Mouse (Mus musculus): ENCODE measurements around the gene Rasgef1c.

- TF ChIP-seq CTCF (IDR thresholded peaks at IDR 0.05; ENCODE audit: low read depth) (no peak), EP300 (IDR thresholded peaks at IDR 0.05; ENCODE audit: low read depth) (no peak)
These were observed 101.2 kb downstream of the Rasgef1c start for GRCm38 (mm10) chr11:50002853-50003252.

Measured in liver, embryonic 14.5 days (tissue).